Mouse (Mus musculus): ENCODE measurements around the gene Gm49486. TPM values are rescaled to one million over a fixed set of nuclear protein-coding genes. Genes with fewer than 3 reads are reported as not detected.

The Gm49486 gene
- polyA plus RNA-seq, 1 experiment from 2014 or later, result 0.58 TPM

DNA sequence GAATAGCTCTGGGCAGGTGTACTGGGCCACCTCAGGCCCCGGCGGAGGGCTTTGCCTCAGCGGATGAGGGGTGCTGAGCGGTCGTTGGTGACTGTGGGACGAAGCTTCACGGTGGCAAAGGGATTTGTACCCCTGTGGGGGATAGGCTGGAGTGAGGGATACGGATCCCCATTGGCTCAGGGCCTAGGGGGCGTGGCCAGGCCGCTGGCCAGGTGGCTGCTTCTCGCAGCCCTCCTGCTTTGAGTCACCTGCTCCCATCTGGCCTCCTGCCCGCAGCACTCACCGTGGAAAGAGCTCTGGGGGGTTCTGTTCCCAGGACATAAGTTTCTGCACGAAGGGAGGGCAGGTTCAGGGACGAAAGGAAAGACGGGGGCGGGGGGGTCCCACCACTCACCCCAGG, 29.3 kb downstream of the Gm49486 start:
- H3K27ac ChIP-seq (ENCODE audit: low read depth), result no peak overlapping the region
- H3K9me3 ChIP-seq (ENCODE audit: control insufficient read depth, low read length), result no peaks in the 10 kb centered on the region
- peaks cover 41% of the 10 kb centered on the region for H3K27me3 ChIP-seq (replicated peaks; ENCODE audit: control insufficient read depth, insufficient read depth, low read length)
- H3K4me3 ChIP-seq (ENCODE audit: low read depth, low read length), result no peak overlapping the region
- ATAC-seq (replicated peaks; ENCODE audit: low FRiP score, low TSS enrichment, low read depth), result no peak
- no peaks in the 10 kb centered on the region for H3K36me3 ChIP-seq (ENCODE audit: control insufficient read depth, insufficient read depth, low read length)
- no peak overlapping the region for H3K4me2 ChIP-seq (ENCODE audit: low read length)
- WGBS, result 28% methylated on average over 17 of the region's 17 CpGs
- no peak overlapping the region for H3K9ac ChIP-seq (ENCODE audit: low read length)
- DNase-seq (ENCODE audit: low spot score), result no peak
- 0 out of 2 replicates have a peak, but pooled peaks cover 5% of the 10 kb centered on the region for H3K4me1 ChIP-seq (replicated peaks; ENCODE audit: control insufficient read depth, insufficient read depth, low read length)

DNA sequence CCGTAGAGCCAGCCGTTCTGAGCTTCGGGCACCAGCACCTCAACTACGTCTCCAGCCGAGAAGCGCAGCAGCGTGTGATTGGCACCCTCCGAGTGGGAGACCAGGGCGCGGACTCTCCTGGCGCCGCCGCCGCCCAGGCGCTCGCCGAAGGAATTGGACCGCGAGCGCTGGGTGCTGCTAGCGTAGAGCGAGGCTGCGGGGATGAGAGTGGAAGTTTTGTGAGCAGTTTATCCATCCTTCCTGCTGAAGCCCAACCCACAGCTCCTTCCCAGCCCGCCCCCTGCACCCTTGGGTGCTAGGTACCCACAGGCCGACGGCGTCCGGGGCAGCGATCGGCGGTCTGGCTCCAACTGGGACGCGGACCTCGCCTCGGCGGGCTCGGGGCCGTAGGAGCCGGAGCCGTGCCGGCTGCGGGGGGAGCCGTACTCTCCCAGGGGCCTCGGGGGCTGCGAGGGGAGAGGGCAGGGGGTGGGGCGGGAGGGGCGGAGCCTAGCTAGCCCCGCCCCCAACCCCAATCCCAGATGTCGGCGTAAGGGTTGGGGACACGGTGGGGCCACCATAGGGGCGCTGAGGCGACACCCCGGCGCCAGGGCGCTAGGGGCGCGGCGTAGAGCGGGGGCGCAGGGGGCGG, 32.0 kb downstream of the Gm49486 start:
- DNase-seq (ENCODE audit: low spot score) (peak; percentile 80), ATAC-seq (replicated peaks; ENCODE audit: low FRiP score, low TSS enrichment, low read depth) (peak; percentile 70)
- Histone ChIP-seq H3K9me3 (ENCODE audit: control insufficient read depth, low read length) (no peaks in the 10 kb centered on the region), H3K27ac (ENCODE audit: low read depth) (no peak overlapping the region), H3K27me3 (replicated peaks; ENCODE audit: control insufficient read depth, insufficient read depth, low read length) (peaks cover 35% of the 10 kb centered on the region), H3K4me2 (ENCODE audit: low read length) (peak overlapping the region; percentile 99), H3K4me1 (replicated peaks; ENCODE audit: control insufficient read depth, insufficient read depth, low read length) (0 out of 2 replicates have a peak, but pooled peaks cover 5% of the 10 kb centered on the region), H3K9ac (ENCODE audit: low read length) (peak overlapping the region; percentile 50), H3K36me3 (ENCODE audit: control insufficient read depth, insufficient read depth, low read length) (no peaks in the 10 kb centered on the region), H3K4me3 (ENCODE audit: low read depth, low read length) (peak overlapping the region; percentile 49)
- WGBS, result 1% methylated on average over 54 of the region's 62 CpGs

DNA sequence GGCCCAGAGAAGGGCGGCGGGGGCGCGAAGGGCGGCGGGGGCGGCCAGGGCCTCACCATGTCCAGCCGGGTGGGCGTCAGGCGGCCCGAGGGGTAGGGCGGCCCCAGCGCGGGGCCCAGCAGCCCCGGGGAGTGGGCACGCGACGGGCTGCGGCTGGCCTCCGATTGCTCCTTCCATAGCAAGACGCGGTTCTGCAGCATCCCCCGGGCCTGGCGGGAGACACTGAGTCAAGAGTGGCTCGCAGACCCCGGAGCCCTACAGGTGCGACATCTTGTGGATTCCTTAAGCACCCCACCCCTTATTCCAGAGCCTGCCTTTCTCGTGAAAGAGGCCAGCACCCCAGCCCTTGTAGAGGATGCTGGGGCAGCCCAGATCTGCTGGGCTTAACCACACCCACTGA, 32.6 kb downstream of the Gm49486 start:
- ATAC-seq (replicated peaks; ENCODE audit: low FRiP score, low TSS enrichment, low read depth), result peak; percentile 41
- WGBS, result under 1% methylated on average over 22 of the region's 28 CpGs
- Histone ChIP-seq H3K9me3 (ENCODE audit: control insufficient read depth, low read length) (no peaks in the 10 kb centered on the region), H3K27me3 (replicated peaks; ENCODE audit: control insufficient read depth, insufficient read depth, low read length) (peaks cover 35% of the 10 kb centered on the region), H3K36me3 (ENCODE audit: control insufficient read depth, insufficient read depth, low read length) (no peaks in the 10 kb centered on the region), H3K27ac (ENCODE audit: low read depth) (no peak overlapping the region), H3K9ac (ENCODE audit: low read length) (peak overlapping the region; percentile 50), H3K4me3 (ENCODE audit: low read depth, low read length) (peak overlapping the region; percentile 49), H3K4me2 (ENCODE audit: low read length) (peak overlapping the region; percentile 99), H3K4me1 (replicated peaks; ENCODE audit: control insufficient read depth, insufficient read depth, low read length) (0 out of 2 replicates have a peak, but pooled peaks cover 5% of the 10 kb centered on the region)
- DNase-seq (ENCODE audit: low spot score), result peak; percentile 69

DNA sequence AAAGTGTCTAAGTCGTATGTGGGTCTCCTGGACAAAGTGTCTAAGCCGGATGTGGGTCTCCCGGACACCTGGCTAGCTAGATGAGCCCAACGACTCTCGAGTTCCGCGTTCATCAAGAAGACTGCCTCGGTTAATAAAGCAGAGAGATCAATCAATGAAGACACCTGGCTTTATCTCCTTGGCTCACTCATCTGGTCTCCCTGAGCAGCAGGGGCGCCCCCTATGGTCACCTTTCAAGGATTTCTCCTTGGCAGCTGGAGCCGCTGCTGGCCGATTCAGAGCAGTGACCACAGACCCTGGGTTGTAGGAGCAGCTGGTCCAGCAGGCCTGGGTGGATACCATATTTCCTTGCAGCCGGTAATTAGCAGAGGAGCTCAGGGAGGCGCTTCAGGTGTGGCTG, 33.2 kb downstream of the Gm49486 start:
- Histone ChIP-seq H3K27me3 (replicated peaks; ENCODE audit: control insufficient read depth, insufficient read depth, low read length) (peaks cover 35% of the 10 kb centered on the region), H3K4me1 (replicated peaks; ENCODE audit: control insufficient read depth, insufficient read depth, low read length) (0 out of 2 replicates have a peak, but pooled peaks cover 5% of the 10 kb centered on the region), H3K9me3 (ENCODE audit: control insufficient read depth, low read length) (no peaks in the 10 kb centered on the region), H3K36me3 (ENCODE audit: control insufficient read depth, insufficient read depth, low read length) (no peaks in the 10 kb centered on the region), H3K27ac (ENCODE audit: low read depth) (no peak overlapping the region), H3K4me3 (ENCODE audit: low read depth, low read length) (0 out of 2 replicates have a peak overlapping the region, but pooled peaks have one; percentile 49), H3K4me2 (ENCODE audit: low read length) (peak overlapping the region; percentile 99; the same call in 1 of the 2 replicates), H3K9ac (ENCODE audit: low read length) (no peak overlapping the region)
- ATAC-seq (replicated peaks; ENCODE audit: low FRiP score, low TSS enrichment, low read depth), result no peak
- 19% methylated on average over 13 of the region's 13 CpGs for WGBS
- DNase-seq (ENCODE audit: low spot score), result peak; percentile 69

DNA sequence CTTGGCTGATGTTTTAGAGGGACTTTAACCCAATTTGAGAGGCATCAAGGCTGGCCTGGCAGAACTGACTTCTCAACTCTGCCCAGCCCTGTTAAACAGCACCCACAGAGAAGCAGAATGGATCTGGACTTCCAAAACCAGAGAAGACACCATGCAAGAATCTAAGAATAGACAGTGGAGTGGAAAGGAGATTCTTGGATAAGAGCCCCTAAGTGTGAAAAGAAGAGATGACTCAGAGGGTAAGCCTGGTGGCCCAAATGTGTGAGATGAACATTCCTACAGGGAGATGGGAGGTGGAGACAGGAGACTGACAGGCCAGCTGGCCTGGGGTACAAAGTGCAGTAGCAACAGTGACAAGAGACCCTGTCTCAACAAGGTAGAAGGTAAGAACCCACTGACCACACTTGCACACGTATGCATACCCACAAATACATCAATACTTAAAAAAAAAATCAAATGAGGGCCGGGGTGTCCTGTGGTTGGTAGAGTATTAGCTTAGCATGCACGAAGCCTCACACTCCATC, 33.7 kb downstream of the Gm49486 start:
- 95% methylated on average over 3 of the region's 3 CpGs for WGBS
- H3K36me3 ChIP-seq (ENCODE audit: control insufficient read depth, insufficient read depth, low read length), result no peaks in the 10 kb centered on the region
- DNase-seq (ENCODE audit: low spot score) (no peak), ATAC-seq (replicated peaks; ENCODE audit: low FRiP score, low TSS enrichment, low read depth) (no peak)
- H3K27ac ChIP-seq (ENCODE audit: low read depth), result no peak overlapping the region
- H3K27me3 ChIP-seq (replicated peaks; ENCODE audit: control insufficient read depth, insufficient read depth, low read length), result peaks cover 35% of the 10 kb centered on the region
- H3K9me3 ChIP-seq (ENCODE audit: control insufficient read depth, low read length), result no peaks in the 10 kb centered on the region
- no peak overlapping the region for H3K4me2 ChIP-seq (ENCODE audit: low read length)
- no peak overlapping the region for H3K9ac ChIP-seq (ENCODE audit: low read length)
- 0 out of 2 replicates have a peak, but pooled peaks cover 5% of the 10 kb centered on the region for H3K4me1 ChIP-seq (replicated peaks; ENCODE audit: control insufficient read depth, insufficient read depth, low read length)
- H3K4me3 ChIP-seq (ENCODE audit: low read depth, low read length), result no peak overlapping the region

DNA sequence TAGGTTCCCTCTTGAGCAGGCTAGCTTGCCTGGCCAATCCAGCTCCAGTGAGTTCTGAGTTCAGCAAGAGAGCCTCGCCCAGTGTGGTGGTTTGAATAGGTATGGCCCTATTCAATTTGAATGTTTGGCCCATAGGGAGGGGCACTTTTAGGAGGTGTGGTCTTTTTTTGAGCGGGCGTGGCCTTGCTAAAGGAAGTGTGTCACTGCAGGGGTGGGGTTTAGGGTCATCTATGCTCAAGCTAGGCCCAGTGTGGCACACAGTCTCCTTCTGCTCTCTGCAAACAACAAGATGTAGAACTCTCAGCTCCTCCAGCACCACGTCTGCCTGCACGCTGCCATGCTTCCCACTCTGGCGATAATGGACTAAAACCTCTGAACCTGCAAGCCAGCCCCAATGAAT, 34.5 kb downstream of the Gm49486 start:
- 96% methylated on average over 6 of the region's 6 CpGs for WGBS
- H3K4me3 ChIP-seq (ENCODE audit: low read depth, low read length), result no peak overlapping the region
- H3K4me2 ChIP-seq (ENCODE audit: low read length), result no peak overlapping the region
- H3K27ac ChIP-seq (ENCODE audit: low read depth), result no peak overlapping the region
- H3K36me3 ChIP-seq (ENCODE audit: control insufficient read depth, insufficient read depth, low read length), result no peaks in the 10 kb centered on the region
- ATAC-seq (replicated peaks; ENCODE audit: low FRiP score, low TSS enrichment, low read depth) (no peak), DNase-seq (ENCODE audit: low spot score) (no peak)
- H3K4me1 ChIP-seq (replicated peaks; ENCODE audit: control insufficient read depth, insufficient read depth, low read length), result 0 out of 2 replicates have a peak, but pooled peaks cover 5% of the 10 kb centered on the region
- H3K27me3 ChIP-seq (replicated peaks; ENCODE audit: control insufficient read depth, insufficient read depth, low read length), result peaks cover 35% of the 10 kb centered on the region
- no peak overlapping the region for H3K9ac ChIP-seq (ENCODE audit: low read length)
- H3K9me3 ChIP-seq (ENCODE audit: control insufficient read depth, low read length), result no peaks in the 10 kb centered on the region

DNA sequence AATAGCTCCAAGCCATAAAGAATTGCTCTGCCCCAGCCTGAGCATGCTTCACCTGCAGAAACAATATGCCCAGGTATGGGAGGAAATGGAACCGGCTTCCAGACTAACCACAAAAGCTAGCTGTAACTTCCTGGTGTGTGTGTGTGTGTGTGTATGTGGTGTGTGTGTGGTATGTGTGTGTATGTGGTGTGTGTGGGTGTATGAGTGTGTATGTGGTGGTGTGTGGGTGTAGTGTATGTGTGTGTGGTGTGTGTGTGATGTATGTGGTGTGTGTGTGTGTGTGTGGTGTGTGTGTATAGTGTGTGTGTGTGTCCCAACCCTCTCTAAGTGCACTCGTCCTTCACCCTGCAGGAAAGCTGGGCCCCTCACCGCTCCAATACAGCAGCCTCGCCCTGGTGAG, 36.2 kb downstream of the Gm49486 start:
- Histone ChIP-seq H3K36me3 (ENCODE audit: control insufficient read depth, insufficient read depth, low read length) (no peaks in the 10 kb centered on the region), H3K27me3 (replicated peaks; ENCODE audit: control insufficient read depth, insufficient read depth, low read length) (peaks cover 25% of the 10 kb centered on the region), H3K4me3 (ENCODE audit: low read depth, low read length) (no peak overlapping the region), H3K4me2 (ENCODE audit: low read length) (no peak overlapping the region), H3K9me3 (ENCODE audit: control insufficient read depth, low read length) (no peaks in the 10 kb centered on the region), H3K4me1 (replicated peaks; ENCODE audit: control insufficient read depth, insufficient read depth, low read length) (peaks cover 6% of the 10 kb centered on the region; the same call in 1 of the 2 replicates), H3K27ac (ENCODE audit: low read depth) (no peak overlapping the region), H3K9ac (ENCODE audit: low read length) (no peak overlapping the region)
- 66% methylated on average over 4 of the region's 4 CpGs for WGBS
- ATAC-seq (replicated peaks; ENCODE audit: low FRiP score, low TSS enrichment, low read depth) (no peak), DNase-seq (ENCODE audit: low spot score) (no peak)

DNA sequence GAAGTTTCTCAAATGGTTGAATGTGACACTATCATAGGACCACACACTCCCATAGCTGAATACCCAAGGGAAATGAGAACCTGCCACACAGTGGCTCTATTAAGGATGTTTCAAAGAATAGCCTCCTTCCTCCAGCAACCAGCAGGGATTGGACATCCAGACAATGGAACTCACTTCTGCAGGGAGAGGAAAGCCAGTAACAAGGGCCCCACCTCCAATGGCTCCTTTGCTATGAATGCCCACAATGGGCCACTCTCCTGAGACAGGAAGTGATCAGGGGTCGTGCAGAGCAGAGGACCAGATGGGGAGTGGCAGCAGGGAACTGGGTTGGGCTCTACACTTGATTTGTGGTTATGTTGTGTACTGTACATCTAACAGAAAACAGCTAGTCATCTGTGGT, 39.3 kb downstream of the Gm49486 start:
- Histone ChIP-seq H3K9ac (ENCODE audit: low read length) (no peak overlapping the region), H3K4me2 (ENCODE audit: low read length) (no peak overlapping the region), H3K9me3 (ENCODE audit: control insufficient read depth, low read length) (no peaks in the 10 kb centered on the region), H3K4me1 (replicated peaks; ENCODE audit: control insufficient read depth, insufficient read depth, low read length) (peaks cover 10% of the 10 kb centered on the region; the same call in 1 of the 2 replicates), H3K4me3 (ENCODE audit: low read depth, low read length) (no peak overlapping the region), H3K36me3 (ENCODE audit: control insufficient read depth, insufficient read depth, low read length) (no peaks in the 10 kb centered on the region), H3K27me3 (replicated peaks; ENCODE audit: control insufficient read depth, insufficient read depth, low read length) (0 out of 2 replicates have a peak, but pooled peaks cover 7% of the 10 kb centered on the region), H3K27ac (ENCODE audit: low read depth) (no peak overlapping the region)
- DNase-seq (ENCODE audit: low spot score), result no peak
- ATAC-seq (replicated peaks; ENCODE audit: low FRiP score, low TSS enrichment, low read depth), result no peak
- 33% methylated on average over 1 of the region's 1 CpGs for WGBS
